Mouse (Mus musculus): Measurements from ENCODE around the gene Serpinb1b.
"Not testable (repeated sequence)": the region's sequence is repeated elsewhere in the genome, so short reads cannot be mapped to it uniquely, and the experiment has no call there.

The Serpinb1b gene

GRCm38 (mm10) chr13:33078056-33078705 is at the start of gene Serpinb1b:
Serpinb1b (plus strand) TSS chr13:33078575.
- DNase-seq (ENCODE audit: low spot score): no peak

DNA sequence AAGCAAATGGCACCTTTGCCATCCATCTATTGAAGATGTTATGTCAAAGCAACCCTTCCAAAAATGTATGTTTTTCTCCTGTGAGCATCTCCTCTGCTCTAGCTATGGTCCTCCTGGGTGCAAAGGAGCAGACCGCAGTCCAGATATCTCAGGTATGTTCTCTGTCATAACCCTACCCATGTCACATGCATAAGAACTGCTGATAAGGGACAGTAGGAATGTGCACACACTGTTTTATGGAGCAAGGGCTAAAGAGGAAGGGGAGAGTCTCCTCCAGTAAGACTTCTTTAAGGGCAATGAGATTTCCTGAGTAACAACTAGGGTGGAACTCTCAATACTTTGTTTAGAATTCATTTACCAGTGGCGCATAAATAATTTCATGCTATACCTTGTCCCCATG is 48.9 kb upstream of the Serpinb1b start:
- DNase-seq (ENCODE audit: low spot score): not testable (repeated sequence)

- no peak for DNase-seq (ENCODE audit: low spot score)
Measured at GRCm38 (mm10) chr13:33030281-33030680, 48.1 kb upstream of the Serpinb1b start.

DNA sequence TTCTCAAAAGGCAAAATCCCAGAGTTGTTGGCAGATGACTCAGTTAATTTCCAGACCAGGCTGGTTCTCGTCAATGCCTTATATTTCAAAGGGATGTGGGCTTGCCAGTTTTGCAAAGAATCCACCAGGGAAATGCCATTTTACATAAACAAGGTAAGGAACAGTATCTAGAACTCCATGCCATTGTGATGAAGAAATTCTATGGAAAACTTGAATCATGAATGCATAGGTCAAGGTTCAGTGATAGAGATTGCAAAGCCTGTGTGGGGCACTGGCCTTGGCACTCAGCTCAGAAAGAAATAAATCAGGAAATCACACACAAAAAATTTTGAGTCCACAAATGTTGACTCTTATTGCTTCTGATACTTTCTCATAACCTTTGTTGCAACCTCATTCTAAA is 42.9 kb upstream of the Serpinb1b start:
- DNase-seq (ENCODE audit: low spot score): no peak

DNA sequence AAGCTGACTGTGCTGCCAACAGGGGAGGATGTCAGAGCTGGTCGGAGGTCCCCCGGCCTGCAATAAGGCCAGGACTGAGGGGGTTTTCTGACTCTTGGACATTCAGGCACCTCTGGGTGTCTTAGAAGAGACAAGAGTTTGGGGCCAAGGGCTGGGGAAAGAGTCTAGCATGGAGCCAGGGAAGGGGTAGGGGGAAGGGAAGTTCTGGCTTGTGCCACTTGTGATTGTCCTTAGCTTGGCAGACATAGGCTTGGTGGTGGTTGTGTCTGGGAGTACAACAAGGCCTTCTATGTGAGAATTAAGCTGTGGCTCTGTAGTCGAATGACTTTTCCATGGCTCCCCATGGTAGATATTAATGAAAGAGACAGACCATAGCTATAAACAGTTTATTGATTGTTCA is 34.8 kb upstream of the Serpinb1b start:
- DNase-seq (ENCODE audit: low spot score): no peak

GRCm38 (mm10) chr13:33047234-33047633 is 31.1 kb upstream of the Serpinb1b start:
- DNase-seq (ENCODE audit: low spot score): no peak

DNA sequence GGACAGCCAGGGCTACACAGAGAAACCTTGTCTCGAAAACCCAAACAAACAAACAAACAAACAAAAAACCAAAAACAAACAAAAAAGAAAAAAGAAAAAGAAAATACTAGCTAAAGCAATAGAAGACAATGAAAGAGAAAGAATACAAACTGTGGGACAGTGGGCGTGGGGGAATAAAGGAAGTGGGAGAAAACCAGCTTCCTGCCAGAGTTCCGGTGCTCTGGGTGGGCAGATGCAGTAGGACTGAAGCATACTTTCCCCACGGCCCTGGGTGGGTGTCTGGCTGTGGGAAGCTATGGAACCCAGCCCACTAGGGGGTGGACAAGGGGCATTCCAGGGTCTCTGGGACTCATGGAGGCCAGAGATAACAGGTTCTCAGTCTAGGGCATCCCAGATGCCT is 30.2 kb upstream of the Serpinb1b start:
- no peak for DNase-seq (ENCODE audit: low spot score)

GRCm38 (mm10) chr13:33051697-33052096 is 26.7 kb upstream of the Serpinb1b start:
- no peak for DNase-seq (ENCODE audit: low spot score)

- no peak for DNase-seq (ENCODE audit: low spot score)
Measured at GRCm38 (mm10) chr13:33063048-33063447, 15.3 kb upstream of the Serpinb1b start.

DNA sequence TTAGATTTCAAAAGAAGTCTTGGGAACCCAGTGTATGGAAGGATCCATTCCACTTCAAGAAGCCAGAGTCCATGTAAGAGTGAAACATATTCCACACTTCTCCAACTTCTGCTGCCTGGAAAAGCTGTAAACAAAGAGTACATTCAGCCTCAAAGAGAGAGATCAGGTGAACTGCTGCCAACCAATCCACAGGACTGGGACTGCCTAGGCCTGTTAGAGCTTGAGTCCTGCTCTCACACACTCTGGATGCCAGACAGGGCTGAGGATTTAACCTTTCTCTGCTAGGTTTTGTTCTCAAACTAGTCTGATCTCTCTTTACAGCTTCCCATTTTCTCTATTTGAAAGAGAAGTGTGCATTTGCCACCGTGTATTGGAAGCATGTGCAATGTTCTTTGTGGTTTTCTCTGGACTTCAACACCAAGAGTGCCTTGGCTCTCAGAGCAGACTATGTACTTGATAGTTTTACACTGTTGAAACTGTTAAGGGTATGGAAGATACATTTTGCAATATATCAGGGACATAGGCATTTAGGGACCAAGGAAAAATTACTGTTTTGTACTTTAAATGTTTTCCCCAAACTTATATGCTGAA is 10.9 kb upstream of the Serpinb1b start:
- DNase-seq (ENCODE audit: low spot score): no peak

DNA sequence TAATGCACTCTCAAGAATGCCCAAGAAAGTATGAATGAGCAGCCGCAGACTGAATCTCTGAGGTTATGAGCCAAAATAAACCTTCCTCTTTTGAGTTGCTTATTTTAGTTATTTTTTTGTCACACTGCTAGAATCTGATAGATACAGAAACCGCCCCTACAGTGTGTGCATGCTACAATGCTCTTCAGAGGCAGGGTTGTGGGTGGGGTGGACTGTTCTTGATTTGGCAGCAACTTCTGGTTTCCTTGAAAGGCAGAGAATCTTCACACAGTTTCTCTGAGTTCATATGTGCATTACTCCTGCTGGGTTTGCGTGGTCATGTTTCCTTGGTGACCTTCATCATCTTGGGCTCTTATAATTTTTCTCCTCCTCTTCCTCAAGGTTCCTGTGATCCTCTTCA is 10.2 kb upstream of the Serpinb1b start:
- DNase-seq (ENCODE audit: low spot score): no peak

DNA sequence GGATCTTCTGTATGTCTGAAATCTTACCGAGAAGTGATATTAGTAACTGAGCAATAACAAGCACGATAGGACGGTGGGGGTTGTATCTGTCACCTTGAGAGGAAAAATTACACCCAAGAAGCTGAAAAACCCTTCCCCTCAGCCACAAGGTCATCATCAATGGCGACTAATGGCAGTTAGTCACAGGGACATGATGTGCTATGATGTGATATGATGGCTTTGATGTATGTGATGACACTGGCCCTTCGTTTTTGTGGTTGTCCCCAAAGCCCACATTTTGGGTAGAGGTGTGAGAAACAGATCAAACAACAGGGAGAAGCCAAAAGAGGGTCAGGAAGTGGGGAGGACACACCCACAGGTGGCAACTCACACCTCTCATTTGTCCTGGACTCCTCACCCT is 6.6 kb upstream of the Serpinb1b start:
- DNase-seq (ENCODE audit: low spot score): no peak

DNA sequence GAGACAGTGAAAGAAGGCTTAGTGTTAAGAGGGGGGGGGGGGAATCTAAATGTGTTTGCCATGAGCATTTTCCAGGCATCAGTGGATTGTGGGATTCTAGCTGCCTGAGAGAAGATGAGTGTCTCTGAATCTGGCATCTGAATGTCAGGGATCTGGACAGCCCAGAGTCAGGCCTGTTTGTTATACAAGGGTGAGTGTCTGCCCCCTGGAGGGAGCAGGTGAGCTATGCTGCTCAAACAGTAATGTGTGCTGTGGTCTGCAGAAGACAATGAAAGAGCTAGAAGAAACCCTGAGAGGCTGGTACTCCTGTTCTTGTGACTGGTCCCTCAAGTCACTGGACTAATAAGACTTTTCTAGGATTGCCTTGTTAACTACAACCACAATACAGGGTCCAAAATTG is 4.3 kb upstream of the Serpinb1b start:
- peak; percentile 39 for DNase-seq (ENCODE audit: low spot score)

- no peak for DNase-seq (ENCODE audit: low spot score)
Measured at GRCm38 (mm10) chr13:33076247-33076646, 2.1 kb upstream of the Serpinb1b start.

- no peak for DNase-seq (ENCODE audit: low spot score)
Measured at GRCm38 (mm10) chr13:33077026-33077685, 1.2 kb upstream of the Serpinb1b start.

DNA sequence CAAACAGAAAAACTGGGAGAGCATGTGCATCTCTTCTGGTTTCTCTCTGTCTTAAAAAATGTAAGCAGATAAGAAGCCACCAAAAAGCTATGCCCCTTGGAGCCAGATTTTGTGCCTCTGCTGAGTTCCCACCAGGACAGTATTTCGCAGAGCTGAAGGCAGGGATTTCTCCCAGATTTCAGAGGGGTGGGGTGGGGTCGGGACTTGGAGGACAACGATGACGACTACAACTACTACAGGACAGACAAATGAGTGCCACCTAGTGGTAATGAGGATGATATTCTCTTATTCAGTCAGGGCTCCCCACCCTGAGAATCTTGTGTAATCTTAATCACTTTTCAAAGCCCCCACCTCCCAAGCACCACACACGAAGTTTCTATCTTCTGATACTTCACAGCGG is 1.0 kb downstream of the Serpinb1b start:
- no peak for DNase-seq (ENCODE audit: low spot score)

GRCm38 (mm10) chr13:33080356-33080755 is 2.0 kb downstream of the Serpinb1b start:
- DNase-seq (ENCODE audit: low spot score): no peak

DNA sequence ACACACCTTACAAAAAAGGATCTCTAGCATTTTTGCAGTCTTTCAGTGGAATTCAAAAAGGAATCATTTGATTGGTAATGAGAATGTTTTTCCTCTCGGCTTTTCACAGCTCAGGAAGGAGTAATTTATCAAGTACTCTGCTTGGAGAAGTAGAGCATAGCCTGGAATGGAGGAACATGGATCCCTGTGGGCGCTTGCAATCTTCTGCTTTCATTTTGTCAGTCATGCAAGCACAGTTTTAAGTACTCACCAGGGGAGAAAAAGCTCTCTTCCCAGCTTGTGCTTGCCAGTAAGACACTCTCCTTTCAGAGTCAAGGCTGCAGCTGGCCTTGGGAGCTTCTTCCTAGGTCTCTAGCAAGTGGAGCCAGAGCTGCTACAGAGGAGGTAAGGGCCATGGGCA is 5.5 kb downstream of the Serpinb1b start:
- DNase-seq (ENCODE audit: low spot score): no peak

DNA sequence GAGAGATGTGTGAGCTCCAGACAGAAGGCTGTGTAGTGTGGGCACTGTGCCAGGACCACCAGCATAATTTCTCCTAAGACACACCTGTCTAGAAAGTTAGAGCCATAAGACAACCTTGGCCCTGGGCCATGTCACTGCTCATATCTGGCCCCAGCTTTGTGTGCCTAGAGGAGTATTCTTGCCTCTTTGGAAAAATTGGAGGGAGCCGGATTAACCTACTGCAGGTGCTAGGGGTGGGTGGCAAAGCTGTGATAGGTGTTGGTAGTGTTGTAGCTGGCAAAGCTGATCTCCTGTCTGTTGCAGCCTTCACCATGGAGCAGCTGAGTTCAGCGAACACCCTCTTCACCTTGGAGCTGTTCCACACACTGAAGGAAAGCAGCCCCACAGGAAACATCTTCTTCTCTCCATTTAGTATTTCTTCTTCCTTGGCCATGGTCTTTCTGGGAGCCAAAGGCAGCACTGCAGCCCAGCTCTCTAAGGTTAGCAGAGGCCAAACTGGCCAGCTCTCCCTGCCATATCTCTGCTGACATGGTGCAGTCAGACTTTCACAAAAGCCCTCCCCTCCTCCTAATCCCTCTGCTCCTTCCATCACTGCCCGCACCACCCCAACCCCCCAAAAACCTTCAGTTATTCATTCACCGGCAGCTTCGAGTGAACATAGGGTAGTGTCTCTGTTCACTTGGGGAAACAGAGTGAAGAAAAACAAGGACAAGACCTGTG is 6.8 kb downstream of the Serpinb1b start:
- no peak for DNase-seq (ENCODE audit: low spot score)

DNA sequence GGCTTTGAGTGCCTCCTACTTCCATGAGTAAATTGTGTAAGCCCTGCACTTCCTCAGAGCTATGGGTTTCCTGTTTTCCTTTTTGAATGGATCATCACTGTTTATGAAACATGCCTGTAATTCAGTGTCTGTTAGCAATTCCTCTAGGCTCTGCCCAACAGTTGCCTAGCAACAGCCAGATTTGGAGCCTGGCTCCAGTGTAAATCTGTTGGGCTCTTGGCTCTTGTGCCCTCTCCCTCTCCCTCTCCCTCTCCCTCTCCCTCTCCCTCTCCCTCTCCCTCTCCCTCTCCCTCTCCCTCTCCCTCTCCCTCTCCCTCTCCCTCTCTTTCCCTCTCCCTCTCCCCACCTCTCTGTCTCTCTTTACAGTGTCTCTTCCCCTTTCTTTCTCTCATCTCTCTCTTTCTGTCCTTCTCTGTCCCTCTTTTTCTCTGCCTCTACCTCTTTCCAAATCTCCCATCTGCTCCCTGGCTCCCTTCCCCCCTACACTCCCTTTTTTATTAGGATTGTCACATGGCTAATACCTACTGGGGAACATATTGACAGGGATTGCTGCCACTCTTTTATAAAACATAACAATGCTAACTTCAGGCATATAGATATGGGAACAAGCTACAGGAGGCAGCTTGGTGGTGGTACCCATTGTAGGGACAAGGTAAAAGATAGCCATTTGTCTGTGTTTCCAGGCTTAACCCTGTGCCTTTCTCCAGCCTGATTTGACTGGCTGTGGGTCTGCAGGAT is 7.5 kb downstream of the Serpinb1b start:
- DNase-seq (ENCODE audit: low spot score): no peak

DNA sequence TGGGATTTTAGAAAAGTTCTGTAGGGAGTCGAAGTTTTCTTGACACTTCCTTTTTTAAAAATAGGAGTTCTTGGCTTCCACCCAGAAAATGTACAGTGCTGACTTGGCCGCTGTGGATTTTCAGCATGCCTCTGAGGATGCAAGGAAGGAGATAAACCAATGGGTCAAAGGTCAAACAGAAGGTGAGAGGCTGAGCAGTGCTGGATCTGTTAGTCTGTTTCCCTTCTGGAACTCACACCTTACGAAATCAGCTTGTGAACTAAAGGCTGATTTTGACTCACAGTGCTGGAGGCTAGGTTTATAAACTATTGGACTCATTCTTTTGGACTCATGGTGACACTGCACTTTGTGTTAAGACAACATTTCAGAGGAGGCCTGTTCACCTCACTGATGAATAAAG is 11.2 kb downstream of the Serpinb1b start:
- no peak for DNase-seq (ENCODE audit: low spot score)

DNA sequence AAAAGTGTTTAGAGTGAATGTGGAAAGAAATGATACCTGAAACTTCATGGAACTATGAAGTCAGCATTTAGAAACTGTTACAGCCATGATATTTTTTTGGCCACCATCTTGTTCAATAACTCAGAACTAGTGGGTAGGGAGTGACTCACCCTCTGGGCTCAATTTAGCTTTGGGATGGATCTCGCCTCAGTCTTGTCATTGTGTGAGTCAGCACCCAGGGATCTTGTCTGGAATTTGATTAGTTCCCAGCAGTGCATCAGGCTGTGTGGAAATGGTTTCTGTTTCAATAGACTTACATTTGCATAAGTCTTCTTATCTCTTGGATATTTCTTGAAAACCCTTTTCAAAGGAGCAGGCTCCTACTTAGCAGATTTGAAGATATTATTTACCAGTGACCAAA is 12.2 kb downstream of the Serpinb1b start:
- DNase-seq (ENCODE audit: low spot score): no peak

Data from urinary bladder, postnatal 25 days (tissue).